Mouse (Mus musculus) liver, embryonic 14.5 days (tissue): Measurements from ENCODE around the gene Reep6.

ENCODE experiments used
- CTCF ChIP-seq: IDR thresholded peaks from 2 replicates; pipeline ENCODE4 v1.5.1; 2016; ENCODE audit warnings: antibody characterized with exemption, low read depth, control low read depth
- EP300 ChIP-seq: IDR thresholded peaks from 2 replicates; pipeline ENCODE4 v1.6.1; 2016; ENCODE audit warnings: antibody characterized with exemption, low read depth

GRCm38 (mm10) chr10:80313627-80314201, 16.0 kb upstream of the Reep6 start:
- TF ChIP-seq CTCF (no peak), EP300 (no peak)
